Mouse (Mus musculus) thymus, adult 2 months (tissue): ENCODE measurements around the gene Atp2b2. TPM values are rescaled to one million over a fixed set of nuclear protein-coding genes. Genes with fewer than 3 reads are reported as not detected.

ENCODE experiments used
- DNase-seq: peaks from one replicate; pipeline ENCODE4 v3.0.0; 2021
- H3K27ac ChIP-seq: fragments of 200-500 bp; 2 replicates; pipeline ENCODE4 v1.5.1; 2012; ENCODE audit warnings: low read length, control low read depth; ENCODE audit not compliant: control insufficient read depth, insufficient read depth
- H3K27me3 ChIP-seq: fragments of 200-500 bp; 2 replicates; pipeline ENCODE4 v1.6.1; 2012; ENCODE audit warnings: mild to moderate bottlenecking, low read length, moderate library complexity, mixed read lengths; ENCODE audit not compliant: control insufficient read depth, insufficient read depth
- H3K36me3 ChIP-seq: fragments of 200-500 bp; 2 replicates; pipeline ENCODE4 v1.6.1; 2012; ENCODE audit warnings: mild to moderate bottlenecking, low read length, moderate library complexity; ENCODE audit not compliant: control insufficient read depth, insufficient read depth
- H3K4me1 ChIP-seq: fragments of 200-500 bp; replicated peaks from 2 replicates; pipeline ENCODE4 v1.6.1; 2012; ENCODE audit warnings: low read length; ENCODE audit not compliant: control insufficient read depth, insufficient read depth
- H3K4me3 ChIP-seq: fragments of 200-500 bp; 2 replicates; pipeline ENCODE4 v1.5.1; 2012; ENCODE audit warnings: mild to moderate bottlenecking, low read length, control low read depth, moderate library complexity; ENCODE audit not compliant: control insufficient read depth, insufficient read depth
- CTCF ChIP-seq: fragments of 200-500 bp; IDR thresholded peaks from 2 replicates; pipeline ENCODE4 v1.5.1; 2012; ENCODE audit warnings: mild to moderate bottlenecking, control low read depth, low read length, moderate library complexity, borderline replicate concordance; ENCODE audit not compliant: control insufficient read depth, poor library complexity, insufficient read depth; ENCODE audit errors: extremely low read depth
- POLR2A ChIP-seq: fragments of 200-500 bp; IDR thresholded peaks from 2 replicates; pipeline ENCODE4 v1.6.1; 2012; ENCODE audit warnings: mild to moderate bottlenecking, low read length, control low read depth, moderate library complexity; ENCODE audit not compliant: control insufficient read depth, poor library complexity, insufficient read depth; ENCODE audit errors: extremely low read depth
- WGBS: fragments of 180-500 bp; shearing (Covaris S2); methylation state at CpG from one replicate; pipeline ENCODE4 v1.1.7; 2018; 5-methylcytosine and 5-hydroxymethylcytosine counted together
- polyA plus RNA-seq: library from polyadenylated mRNA; depleted of rRNA; stranded (reverse); fragments of >200 nt; gene quantifications from 2 replicates; pipeline ENCODE4 v1.2.3, GENCODE M21; 2012

Atp2b2 gene
- polyA plus RNA-seq, 1 experiment: 0.23 TPM

DNA sequence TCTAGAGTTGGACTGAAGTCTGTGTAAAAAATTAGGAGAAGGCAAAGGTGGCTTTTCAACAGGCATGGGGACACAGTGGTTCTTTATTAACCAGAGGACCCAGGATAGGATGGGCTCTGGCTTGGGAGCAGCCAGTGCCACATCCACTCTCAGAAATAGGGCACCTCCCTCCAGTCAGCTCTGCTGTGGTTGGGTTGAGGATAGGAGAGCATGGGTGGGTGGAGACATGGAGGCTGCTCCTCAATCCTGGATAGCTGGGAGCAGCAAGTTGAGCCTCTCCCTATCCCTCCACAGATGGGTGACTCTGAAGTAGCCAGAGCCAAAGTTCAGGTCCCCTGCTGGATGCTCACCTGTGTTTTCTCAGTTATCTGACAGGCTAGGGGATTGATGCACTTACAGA is 297.3 kb downstream of the Atp2b2 start:
- Histone ChIP-seq H3K4me1 (peaks cover 14% of the 10 kb centered on the region), H3K36me3 (no peaks in the 10 kb centered on the region), H3K4me3 (no peak overlapping the region), H3K27ac (no peak overlapping the region), H3K27me3 (no peaks in the 10 kb centered on the region)
- no peak for DNase-seq
- TF ChIP-seq CTCF (no peak), POLR2A (no peak)

DNA sequence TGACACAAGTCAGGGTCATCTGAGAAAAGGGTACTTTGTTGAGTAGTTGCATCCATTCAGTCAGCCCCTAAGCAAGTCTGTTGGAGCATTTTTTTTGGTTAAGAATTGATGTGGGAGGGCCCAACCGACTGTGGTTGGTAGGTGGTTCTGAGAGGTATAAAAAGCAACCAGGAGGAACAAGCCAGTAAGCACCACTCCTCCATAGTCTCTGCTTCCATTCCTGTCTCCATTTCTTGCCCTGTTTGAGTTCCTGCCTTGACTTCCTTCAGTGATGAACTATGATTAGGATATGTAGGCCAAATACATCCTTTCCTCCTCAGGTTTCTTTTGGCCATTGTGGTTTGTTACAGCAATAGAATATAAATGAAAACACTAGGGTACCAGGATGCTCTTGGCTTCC is 299.3 kb downstream of the Atp2b2 start:
- DNase-seq: no peak
- H3K36me3 ChIP-seq: no peaks in the 10 kb centered on the region
- no peak overlapping the region for H3K27ac ChIP-seq
- 6% methylated on average over 1 of the region's 1 CpGs for WGBS
- TF ChIP-seq POLR2A (no peak), CTCF (no peak)
- no peak overlapping the region for H3K4me3 ChIP-seq
- H3K27me3 ChIP-seq: no peaks in the 10 kb centered on the region
- peaks cover 5% of the 10 kb centered on the region for H3K4me1 ChIP-seq

GRCm38 (mm10) chr6:113742321-113742720 is 300.1 kb downstream of the Atp2b2 start:
- Histone ChIP-seq H3K4me1 (peaks cover 5% of the 10 kb centered on the region), H3K36me3 (no peaks in the 10 kb centered on the region), H3K4me3 (no peak overlapping the region), H3K27ac (no peak overlapping the region), H3K27me3 (no peaks in the 10 kb centered on the region)
- WGBS: 94% methylated on average over 1 of the region's 1 CpGs
- no peak for TF ChIP-seq POLR2A
- TF ChIP-seq CTCF: no peak
- DNase-seq: no peak

GRCm38 (mm10) chr6:113741425-113741824 is 301.0 kb downstream of the Atp2b2 start:
- H3K27ac ChIP-seq: no peak overlapping the region
- H3K4me3 ChIP-seq: no peak overlapping the region
- DNase-seq: no peak
- H3K36me3 ChIP-seq: peaks cover 1% of the 10 kb centered on the region
- TF ChIP-seq POLR2A: no peak
- TF ChIP-seq CTCF: no peak
- peaks cover 5% of the 10 kb centered on the region for H3K4me1 ChIP-seq
- 61% methylated on average over 2 of the region's 2 CpGs for WGBS
- no peaks in the 10 kb centered on the region for H3K27me3 ChIP-seq

DNA sequence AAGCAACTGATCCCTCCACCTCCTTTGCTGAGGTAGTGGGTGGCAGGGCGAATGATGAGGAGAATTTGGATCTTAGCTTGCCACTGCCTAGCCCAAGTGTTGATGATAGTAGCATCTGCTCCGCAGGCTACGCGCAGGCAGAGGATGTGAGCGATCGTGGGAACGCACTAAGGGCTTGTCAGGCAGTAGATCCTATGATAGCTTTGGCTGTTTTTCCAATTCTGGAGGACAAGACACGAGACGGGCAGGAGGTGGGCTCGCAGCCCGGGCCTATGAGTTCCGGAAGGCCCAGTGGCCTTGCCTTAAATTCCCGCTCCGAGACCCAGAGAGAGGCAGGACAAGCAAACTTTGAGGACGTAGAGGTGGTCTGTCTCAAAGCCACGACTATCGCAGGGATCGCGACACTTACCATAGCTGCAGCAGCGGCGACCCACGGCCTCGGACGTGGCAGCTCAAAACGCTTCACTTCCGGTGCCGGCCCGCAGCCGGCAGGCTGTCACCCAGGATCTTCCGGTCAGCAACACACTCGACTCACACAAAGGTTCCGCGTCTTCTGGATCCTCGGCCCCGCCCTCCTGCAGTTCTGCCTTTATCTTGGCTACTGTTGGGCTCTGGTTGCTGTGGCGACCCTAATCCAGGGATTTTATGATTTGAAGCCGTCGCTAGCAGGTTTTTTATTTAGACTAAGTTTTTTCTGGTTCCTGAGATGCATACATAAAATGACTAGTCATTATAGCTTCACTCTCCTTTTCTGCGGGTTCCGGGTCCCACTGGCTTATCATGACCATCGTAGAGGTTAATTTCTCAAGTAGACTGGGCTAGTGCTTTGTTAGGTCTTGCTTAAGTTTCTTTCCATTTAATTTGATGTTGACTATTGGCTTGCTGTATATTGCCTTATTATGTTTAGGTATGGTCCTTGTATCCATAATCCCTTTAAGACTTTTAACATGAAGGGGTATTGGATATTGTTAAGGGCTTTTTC is 301.9 kb downstream of the Atp2b2 start, which contains the start of gene Sec13:
Gene Sec13 (minus strand): TSS at position 508 of the 982 bp plus-strand sequence.
- TF ChIP-seq CTCF (peak; percentile 21; the same call in 1 of the 2 replicates), POLR2A (0 out of 2 replicates have a peak, but pooled peaks have one; percentile 33)
- Histone ChIP-seq H3K27me3 (no peaks in the 10 kb centered on the region), H3K36me3 (peaks cover 10% of the 10 kb centered on the region), H3K4me3 (peak within 1 kb of the TSS; percentile 78), H3K27ac (peak within 1 kb of the TSS; percentile 5; the same call in 1 of the 2 replicates), H3K4me1 (peaks cover 5% of the 10 kb centered on the region)
- peak; percentile 84 for DNase-seq
- 7% methylated on average over 41 of the region's 41 CpGs for WGBS

GRCm38 (mm10) chr6:113737318-113738046 is 304.9 kb downstream of the Atp2b2 start:
- no peak overlapping the region for H3K27ac ChIP-seq
- peaks cover 29% of the 10 kb centered on the region for H3K36me3 ChIP-seq
- DNase-seq: no peak
- TF ChIP-seq CTCF: no peak
- TF ChIP-seq POLR2A: no peak
- peaks cover 5% of the 10 kb centered on the region for H3K4me1 ChIP-seq
- WGBS: 95% methylated on average over 9 of the region's 9 CpGs
- H3K27me3 ChIP-seq: no peaks in the 10 kb centered on the region
- H3K4me3 ChIP-seq: no peak overlapping the region
